ENCODE assay signal across 7 mouse cellular contexts in the genomic region with DNA sequence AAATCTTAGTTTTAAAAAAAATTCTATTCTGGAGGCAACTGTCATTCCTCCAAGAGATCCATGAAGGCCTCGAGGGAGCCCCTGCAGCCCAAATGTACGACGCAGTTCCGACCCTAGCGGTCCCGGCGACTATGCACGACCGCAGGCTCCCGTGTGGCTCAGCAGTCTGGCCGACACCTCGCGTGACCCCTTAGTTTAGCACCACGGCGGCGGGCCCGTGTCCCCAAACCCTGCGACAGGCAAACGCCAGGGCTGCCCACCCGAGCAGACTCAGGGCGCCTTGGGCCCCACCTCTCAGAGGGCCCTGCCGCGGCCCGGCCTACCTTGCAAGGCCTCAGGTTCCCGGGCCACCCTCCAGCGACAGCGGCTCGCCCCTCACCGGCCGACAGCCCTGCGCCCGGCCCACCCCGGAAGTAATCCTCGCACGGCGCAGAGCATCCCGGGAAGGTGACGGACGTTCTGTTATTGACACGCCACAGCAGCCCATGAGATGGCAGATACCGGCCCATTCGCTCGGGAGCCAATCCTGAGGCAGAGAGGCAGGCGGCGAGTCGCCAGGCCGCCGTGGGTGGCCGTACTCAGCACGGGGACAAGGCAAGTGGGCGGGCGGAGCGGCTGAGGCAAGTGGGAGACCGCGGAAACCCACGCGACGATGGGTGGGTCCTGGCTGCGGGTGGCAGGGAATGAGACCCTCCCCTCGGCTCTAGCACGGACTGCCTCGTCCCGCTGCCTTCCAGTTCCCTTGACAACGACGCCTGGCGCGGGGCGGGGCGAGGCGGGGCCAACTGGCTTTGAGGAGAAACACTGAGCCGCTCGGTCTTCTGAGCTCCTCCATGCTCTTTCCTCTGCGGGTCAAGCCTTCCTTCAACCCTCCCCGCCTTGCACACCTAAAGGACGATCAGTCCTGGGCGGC. TPM values are rescaled to one million over a fixed set of nuclear protein-coding genes. Genes with fewer than 3 reads are reported as not detected.
DNase-seq lines count a peak whose midpoint lies in the region; ATAC-seq lines count a peak whose summit lies in the region.

A gene (minus strand): TSS at position 409 of the 913 bp plus-strand sequence.

- H3K9ac ChIP-seq in embryonic facial prominence, embryonic 11.5 days (replicated peaks; ENCODE audit: low read length), result peak within 1 kb of the TSS; percentile 75
- peak within 1 kb of the TSS; percentile 71 for H3K9ac ChIP-seq in limb, embryonic 11.5 days (ENCODE audit: low read length)
- peak within 1 kb of the TSS; percentile 88 for H3K9ac ChIP-seq in midbrain, embryonic 14.5 days (replicated peaks; ENCODE audit: low read length)

- H3K27me3 ChIP-seq in embryonic facial prominence, embryonic 11.5 days (ENCODE audit: control insufficient read depth, insufficient read depth, low read length), result no peaks in the 10 kb centered on the region
- H3K27me3 ChIP-seq in limb, embryonic 11.5 days (ENCODE audit: control insufficient read depth, insufficient read depth, low read length), result no peaks in the 10 kb centered on the region
- no peaks in the 10 kb centered on the region for H3K27me3 ChIP-seq in midbrain, embryonic 14.5 days (ENCODE audit: control insufficient read depth, insufficient read depth, low read length)

- WGBS in embryonic facial prominence, embryonic 11.5 days, result under 1% methylated on average over 76 of the region's 76 CpGs
- under 1% methylated on average over 75 of the region's 76 CpGs for WGBS in limb, embryonic 11.5 days
- under 1% methylated on average over 76 of the region's 76 CpGs for WGBS in midbrain, embryonic 14.5 days

- H3K27ac ChIP-seq in embryonic facial prominence, embryonic 11.5 days (replicated peaks; ENCODE audit: low read depth, low read length), result no peak within 1 kb of the TSS; the same call in 1 of the 2 replicates
- peak within 1 kb of the TSS; percentile 68; the same call in 1 of the 2 replicates for H3K27ac ChIP-seq in limb, embryonic 11.5 days (replicated peaks; ENCODE audit: low read depth, low read length)
- H3K27ac ChIP-seq in midbrain, embryonic 14.5 days (replicated peaks; ENCODE audit: low read depth, low read length), result peak within 1 kb of the TSS; percentile 86

- peak within 1 kb of the TSS; percentile 71 for H3K4me2 ChIP-seq in embryonic facial prominence, embryonic 11.5 days (ENCODE audit: low read depth, low read length)
- H3K4me2 ChIP-seq in limb, embryonic 11.5 days (ENCODE audit: low read depth, severe bottlenecking), result peak within 1 kb of the TSS; percentile 82
- H3K4me2 ChIP-seq in midbrain, embryonic 14.5 days (ENCODE audit: low read length), result peak within 1 kb of the TSS; percentile 77

- H3K4me3 ChIP-seq in embryonic facial prominence, embryonic 11.5 days (ENCODE audit: low read depth, low read length), result peak within 1 kb of the TSS; percentile 80
- peak within 1 kb of the TSS; percentile 90 for H3K4me3 ChIP-seq in limb, embryonic 11.5 days (ENCODE audit: low read depth, low read length)
- peak within 1 kb of the TSS; percentile 92 for H3K4me3 ChIP-seq in midbrain, embryonic 14.5 days (replicated peaks; ENCODE audit: low read depth, low read length)

- H3K4me1 ChIP-seq in embryonic facial prominence, embryonic 11.5 days (ENCODE audit: control insufficient read depth, insufficient read depth, low read length), result no peaks in the 10 kb centered on the region; the same call in 1 of the 2 replicates
- no peaks in the 10 kb centered on the region for H3K4me1 ChIP-seq in limb, embryonic 11.5 days (ENCODE audit: control insufficient read depth, insufficient read depth, low read length)
- H3K4me1 ChIP-seq in midbrain, embryonic 14.5 days (ENCODE audit: control insufficient read depth, insufficient read depth, low read length), result peaks cover 13% of the 10 kb centered on the region

- H3K9me3 ChIP-seq in embryonic facial prominence, embryonic 11.5 days (replicated peaks; ENCODE audit: control insufficient read depth, low read length), result no peaks in the 10 kb centered on the region
- H3K9me3 ChIP-seq in limb, embryonic 11.5 days (ENCODE audit: control insufficient read depth, low read length), result no peaks in the 10 kb centered on the region
- H3K9me3 ChIP-seq in midbrain, embryonic 14.5 days (ENCODE audit: control insufficient read depth, low read length), result no peaks in the 10 kb centered on the region

- ATAC-seq in embryonic facial prominence, embryonic 11.5 days (replicated peaks; ENCODE audit: insufficient number of reproducible peaks, low FRiP score, low TSS enrichment, low read depth), result peak; percentile 99
- ATAC-seq in limb, embryonic 11.5 days (ENCODE audit: insufficient number of reproducible peaks, low FRiP score, low TSS enrichment, low read depth), result peak; percentile 97
- ATAC-seq in midbrain, embryonic 14.5 days (ENCODE audit: low FRiP score, low TSS enrichment), result peak; percentile 98

- peak; percentile 98 for DNase-seq in adrenal gland, postnatal 14 days
- peak; percentile 93 for DNase-seq in embryonic facial prominence, embryonic 11.5 days (ENCODE audit: low spot score)
- DNase-seq in heart, adult 11 months, result peak; percentile 100
- peak; percentile 97 for DNase-seq in kidney, adult 18-20 months
- DNase-seq in limb, embryonic 11.5 days (ENCODE audit: low spot score), result peak; percentile 92
- DNase-seq in midbrain, embryonic 14.5 days, result peak; percentile 96
- peak; percentile 94 to 96 for DNase-seq in spleen, adult 18-20 months

- no peaks in the 10 kb centered on the region; the same call in 1 of the 2 replicates for H3K36me3 ChIP-seq in embryonic facial prominence, embryonic 11.5 days (replicated peaks; ENCODE audit: control insufficient read depth, insufficient read depth, low read depth, low read length)
- H3K36me3 ChIP-seq in limb, embryonic 11.5 days (ENCODE audit: control insufficient read depth, insufficient read depth, low read length), result no peaks in the 10 kb centered on the region
- H3K36me3 ChIP-seq in midbrain, embryonic 14.5 days (ENCODE audit: control insufficient read depth, insufficient read depth, low read length), result peaks cover 18% of the 10 kb centered on the region

RNA-seq across cellular contexts. Expression of the gene that starts here (rescaled TPM):
- 35.1 and 39.4 TPM in 2 replicates for total RNA-seq in adrenal gland, postnatal 14 days (2021)
- 32.4 and 39.7 TPM in 2 replicates for polyA plus RNA-seq in embryonic facial prominence, embryonic 11.5 days (2014; fragmentation: Nextera tagmentation; extraction: Ambion mirVana)
- polyA plus RNA-seq in limb, embryonic 11.5 days (2014; fragmentation: Nextera tagmentation; extraction: Ambion mirVana), result 41.0 and 41.2 TPM in 2 replicates
- 69.8 and 70.6 TPM in 2 replicates for polyA plus RNA-seq in midbrain, embryonic 14.5 days (2014; fragmentation: Nextera tagmentation; extraction: Ambion mirVana)
